Mouse (Mus musculus) lung, postnatal 0 days (tissue): Measurements from ENCODE around the gene Hecw1.

ENCODE experiments used
- CTCF ChIP-seq: IDR thresholded peaks from 2 replicates; pipeline ENCODE4 v1.5.1; 2016; ENCODE audit warnings: antibody characterized with exemption, mild to moderate bottlenecking
- EP300 ChIP-seq: IDR thresholded peaks from 2 replicates; pipeline ENCODE4 v1.6.1; 2016; ENCODE audit warnings: antibody characterized with exemption, mild to moderate bottlenecking, control low read depth

- TF ChIP-seq CTCF (no peak), EP300 (no peak)
Measured at GRCm38 (mm10) chr13:14542860-14543259, 19.8 kb upstream of the Hecw1 start.
